10 mouse cellular contexts compared by ENCODE assay signal in the genomic region with DNA sequence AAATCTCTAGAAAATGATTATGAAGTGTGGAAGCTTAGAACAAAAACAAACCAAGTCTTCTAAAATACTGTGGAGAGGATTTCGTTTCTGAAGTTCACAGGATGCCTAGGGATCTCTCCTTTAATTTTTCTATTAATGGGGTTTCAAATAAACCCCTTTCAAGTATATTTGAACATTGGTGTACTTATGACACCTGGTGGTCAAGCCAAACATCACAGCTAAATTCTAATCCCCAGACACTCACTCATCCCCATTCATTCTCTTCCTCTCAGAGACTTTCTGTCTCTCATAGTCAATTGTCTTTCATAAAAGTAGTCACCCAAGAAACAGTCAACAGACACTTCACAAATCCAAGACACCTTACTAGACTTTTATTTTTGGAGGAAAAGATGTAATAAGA. TPM values are rescaled to one million over a fixed set of nuclear protein-coding genes. Genes with fewer than 3 reads are reported as not detected.
A peak's percentile ranks its signal among the peaks of the same experiment; 100 is the strongest.
DNase-seq lines count a peak whose midpoint lies in the region; ATAC-seq and TF ChIP-seq lines count a peak whose summit lies in the region.
"Had no signal": no experiment of that assay in that cellular context is flagged by ENCODE, and none has a peak within 500 bp of the region (broad histone marks: within the 10 kb centered on the region; RNA-seq: fewer than 3 reads in every experiment).

No protein-coding gene starts in this region.

- 19% methylated on average over 1 of the region's 1 CpGs for WGBS in hindbrain, embryonic 14.5 days
- WGBS in hindbrain, embryonic 12.5 days: 14% methylated on average over 1 of the region's 1 CpGs
- 4% methylated on average over 1 of the region's 1 CpGs for WGBS in thymus, adult 2 months

- peak; percentile 40 for DNase-seq in hindbrain, embryonic 14.5 days (ENCODE audit: low spot score)
- DNase-seq in thymus, adult 2 months: peak; percentile 38
- DNase-seq in thymus, adult 18-20 months: no peak
- peak; percentile 10 for DNase-seq in brain, adult 2 months (ENCODE audit: low read depth, low spot score)
- DNase-seq in thymus, postnatal 4 days: peak; percentile 38
- DNase-seq in yolk sac, embryonic 10.5 days (ENCODE audit: low spot score): no peak
- no peak for DNase-seq in left cerebral cortex, adult 11 months (ENCODE audit: low spot score)

- H3K9ac ChIP-seq in hindbrain, embryonic 14.5 days: no peak overlapping the region
- H3K9ac ChIP-seq in hindbrain, embryonic 12.5 days: no peak overlapping the region
- H3K9ac ChIP-seq: heart, embryonic 15.5 days; limb, embryonic 15.5 days had no signal

- ATAC-seq in hindbrain, embryonic 14.5 days (ENCODE audit: low FRiP score): no peak
- no peak for ATAC-seq in hindbrain, embryonic 12.5 days (ENCODE audit: low FRiP score)

- no peak overlapping the region for H3K27ac ChIP-seq in hindbrain, embryonic 14.5 days
- no peak overlapping the region for H3K27ac ChIP-seq in hindbrain, embryonic 12.5 days
- no peak overlapping the region for H3K27ac ChIP-seq in thymus, adult 2 months (ENCODE audit: control insufficient read depth, insufficient read depth, low read length)
- H3K27ac ChIP-seq: heart, embryonic 15.5 days; limb, embryonic 15.5 days had no signal

- no peaks in the 10 kb centered on the region for H3K27me3 ChIP-seq in hindbrain, embryonic 14.5 days (ENCODE audit: control insufficient read depth, insufficient read depth, low read length)
- no peaks in the 10 kb centered on the region for H3K27me3 ChIP-seq in hindbrain, embryonic 12.5 days
- H3K27me3 ChIP-seq in thymus, adult 2 months (ENCODE audit: control insufficient read depth, insufficient read depth, low read length): no peaks in the 10 kb centered on the region
- H3K27me3 ChIP-seq: heart, embryonic 15.5 days; limb, embryonic 15.5 days had no signal

- H3K4me2 ChIP-seq in hindbrain, embryonic 14.5 days (replicated peaks): no peak overlapping the region
- H3K4me2 ChIP-seq in hindbrain, embryonic 12.5 days (replicated peaks): no peak overlapping the region
- H3K4me2 ChIP-seq: heart, embryonic 15.5 days; limb, embryonic 15.5 days had no signal

- H3K9me3 ChIP-seq in hindbrain, embryonic 14.5 days (ENCODE audit: control insufficient read depth, low read length): no peaks in the 10 kb centered on the region
- no peaks in the 10 kb centered on the region for H3K9me3 ChIP-seq in hindbrain, embryonic 12.5 days (replicated peaks)
- H3K9me3 ChIP-seq: heart, embryonic 15.5 days; limb, embryonic 15.5 days had no signal

- no peak for TF ChIP-seq CTCF in thymus, adult 2 months (IDR thresholded peaks at IDR 0.05; ENCODE audit: borderline replicate concordance, control insufficient read depth, extremely low read depth, insufficient read depth, low read length, poor library complexity)

- H3K4me1 ChIP-seq in hindbrain, embryonic 14.5 days (replicated peaks; ENCODE audit: control insufficient read depth, insufficient read depth, low read length): no peaks in the 10 kb centered on the region
- no peaks in the 10 kb centered on the region for H3K4me1 ChIP-seq in hindbrain, embryonic 12.5 days
- no peaks in the 10 kb centered on the region for H3K4me1 ChIP-seq in thymus, adult 2 months (replicated peaks; ENCODE audit: control insufficient read depth, insufficient read depth, low read length)
- H3K4me1 ChIP-seq: heart, embryonic 15.5 days; limb, embryonic 15.5 days had no signal

- no peaks in the 10 kb centered on the region for H3K36me3 ChIP-seq in hindbrain, embryonic 14.5 days (replicated peaks; ENCODE audit: control insufficient read depth, insufficient read depth)
- no peaks in the 10 kb centered on the region for H3K36me3 ChIP-seq in hindbrain, embryonic 12.5 days
- H3K36me3 ChIP-seq in thymus, adult 2 months (ENCODE audit: control insufficient read depth, insufficient read depth, low read length): no peaks in the 10 kb centered on the region
- H3K36me3 ChIP-seq: heart, embryonic 15.5 days; limb, embryonic 15.5 days had no signal

- no peak for TF ChIP-seq POLR2A in thymus, adult 2 months (IDR thresholded peaks at IDR 0.05; ENCODE audit: control insufficient read depth, extremely low read depth, insufficient read depth, low read length, poor library complexity)

- H3K4me3 ChIP-seq in hindbrain, embryonic 14.5 days (replicated peaks; ENCODE audit: low read length): no peak overlapping the region
- no peak overlapping the region for H3K4me3 ChIP-seq in hindbrain, embryonic 12.5 days
- H3K4me3 ChIP-seq in thymus, adult 2 months (ENCODE audit: control insufficient read depth, insufficient read depth, low read length): no peak overlapping the region
- H3K4me3 ChIP-seq: heart, embryonic 15.5 days; limb, embryonic 15.5 days had no signal

RNA-seq across cellular contexts. Expression of a gene that starts 19.6 kb away (rescaled TPM):
- polyA plus RNA-seq in hindbrain, embryonic 14.5 days (2014; fragmentation: Nextera tagmentation; extraction: Ambion mirVana): 0.51 and 0.63 TPM in 2 replicates
- 0.53 and 0.89 TPM in 2 replicates for polyA plus RNA-seq in hindbrain, embryonic 12.5 days (2016; fragmentation: Nextera tagmentation; extraction: Ambion mirVana)
- 22.7 and 25.2 TPM in 2 replicates for polyA plus RNA-seq in thymus, adult 2 months (2012; rRNA removed)

Comparison
In these comparisons a context has a peak if more than half of its experiments do, and no peak if none do; other contexts are left out.
1. DNase-seq: peak in hindbrain, embryonic 14.5 days (single experiment), thymus, adult 2 months (single experiment), brain, adult 2 months (single experiment) and thymus, postnatal 4 days (single experiment); none in thymus, adult 18-20 months (0 of 2), yolk sac, embryonic 10.5 days (single experiment) and left cerebral cortex, adult 11 months (single experiment).
2. RNA of a gene that starts 19.6 kb away (polyA plus RNA-seq): 22.7 to 25.2 TPM in thymus, adult 2 months; 0.51 to 0.63 TPM in hindbrain, embryonic 14.5 days and 0.53 to 0.89 TPM in hindbrain, embryonic 12.5 days; every median in the first group is over 10 times any median in the second.